Mouse (Mus musculus): ENCODE results near the gene Ankzf1. TPM values are rescaled to one million over a fixed set of nuclear protein-coding genes. Genes with fewer than 3 reads are reported as not detected.

Ankzf1 gene
- polyA plus RNA-seq, 1 experiment, result 39.1 TPM

- no peak for DNase-seq (ENCODE audit: low spot score)
These were observed 4.0 kb upstream of the Ankzf1 start for GRCm38 (mm10) chr1:75187914-75188483.

- no peak for DNase-seq (ENCODE audit: low spot score)
These were observed 1.4 kb upstream of the Ankzf1 start for GRCm38 (mm10) chr1:75190577-75190976.

DNA sequence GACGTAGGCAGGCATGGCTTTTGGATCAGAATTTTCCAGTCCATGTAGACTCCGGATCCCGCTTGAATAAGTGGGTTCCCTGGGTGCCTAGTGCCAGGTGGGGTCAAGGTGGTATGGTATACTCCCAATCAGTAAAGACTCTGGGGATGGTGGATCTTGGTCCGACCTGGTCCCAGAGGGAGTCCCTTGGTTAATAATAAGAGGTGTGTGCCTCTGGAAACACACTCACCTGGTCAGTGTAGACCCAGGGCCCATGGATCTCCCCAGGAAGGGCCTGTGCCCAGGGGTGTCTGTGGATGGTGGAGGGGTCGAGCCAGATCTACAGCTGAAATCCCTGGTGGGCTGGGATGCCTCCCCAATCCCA is 711 bp upstream of the Ankzf1 start:
- DNase-seq (ENCODE audit: low spot score), result no peak

GRCm38 (mm10) chr1:75192452-75192851 is 501 bp downstream of the Ankzf1 start:
- DNase-seq (ENCODE audit: low spot score), result no peak

- DNase-seq (ENCODE audit: low spot score), result no peak
These were observed 9.3 kb downstream of the Ankzf1 start for GRCm38 (mm10) chr1:75201236-75201635.

DNA sequence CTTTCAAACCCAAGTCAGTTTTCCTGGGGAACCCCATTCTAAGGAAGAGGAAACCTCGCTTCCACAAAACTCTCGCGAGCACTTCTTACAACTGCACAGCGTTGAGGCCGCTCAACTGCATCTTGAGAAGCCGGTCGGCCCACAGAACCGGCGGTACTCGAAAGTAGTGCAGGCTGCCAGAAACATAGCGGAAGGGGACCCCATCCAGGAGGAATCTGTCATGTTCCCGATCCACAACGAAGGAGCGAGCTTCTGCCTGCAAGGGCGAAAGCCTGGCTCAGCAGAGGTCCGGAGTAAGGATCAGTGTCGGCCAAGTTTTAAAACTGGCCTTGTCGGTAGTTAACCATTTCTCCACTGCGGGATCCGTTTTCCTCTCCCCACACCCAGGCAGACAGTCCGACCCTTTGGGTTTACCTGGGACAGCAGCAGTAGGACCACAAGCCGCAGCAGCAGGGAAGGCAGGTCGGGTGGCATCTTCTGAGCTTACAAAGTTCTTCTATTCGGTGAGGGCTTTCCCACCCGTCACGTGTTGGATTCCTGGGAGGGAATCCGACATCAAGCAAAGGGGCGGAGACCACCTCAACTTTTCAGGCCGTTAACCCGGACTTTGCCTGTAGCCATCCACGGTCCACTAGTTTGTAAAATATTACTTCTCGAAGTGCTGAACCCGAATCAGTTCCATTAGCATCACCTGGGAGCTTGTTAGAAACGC is 17.2 kb downstream of the Ankzf1 start:
- DNase-seq (ENCODE audit: low spot score), result no peak

DNA sequence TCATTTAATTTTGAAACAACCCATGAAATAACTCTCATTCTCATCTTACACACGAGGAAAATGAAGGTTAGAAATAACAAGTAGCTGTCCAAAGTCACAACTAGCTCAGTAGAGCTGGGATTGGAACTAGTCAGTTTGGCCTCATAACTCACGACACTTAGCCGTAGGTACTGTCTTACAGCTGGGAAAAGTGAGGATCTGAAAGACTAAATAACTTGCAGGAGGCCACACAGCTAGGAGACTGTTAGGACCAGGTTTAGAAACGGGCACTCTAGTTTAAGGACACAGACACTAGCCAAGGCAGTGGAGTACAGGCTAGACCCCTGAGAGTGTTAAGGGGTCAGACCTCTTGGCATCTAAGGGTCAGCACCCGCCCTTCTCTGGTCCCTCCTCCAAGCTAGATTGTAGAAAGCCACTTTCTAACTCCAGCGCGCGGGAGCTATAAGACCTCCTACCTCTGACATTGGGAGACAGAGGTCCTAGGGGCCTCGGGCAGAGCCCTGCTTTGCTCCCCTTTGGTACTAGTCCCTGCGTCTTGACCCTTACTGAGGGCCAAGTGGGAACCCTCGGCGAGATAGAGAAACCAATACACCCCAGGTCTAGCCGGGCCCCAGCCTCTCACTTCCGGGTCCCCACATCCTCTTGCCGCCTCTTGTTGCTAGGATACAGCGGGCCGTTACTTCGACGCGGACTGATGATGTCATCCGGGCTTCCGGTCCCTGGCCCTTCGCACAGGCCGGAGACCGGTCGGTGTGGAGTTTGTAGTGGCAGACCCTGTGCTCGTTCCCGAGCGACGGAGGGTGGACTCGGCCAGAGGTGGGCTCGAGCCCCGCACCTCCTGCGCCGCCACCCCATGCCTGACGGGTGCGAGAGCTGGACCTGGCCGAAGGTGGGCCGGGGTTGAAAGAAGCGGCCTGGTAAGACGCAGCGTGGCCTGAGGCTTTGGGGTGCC is 18.5 kb downstream of the Ankzf1 start, which contains the start of the genes Glb1l and Stk16:
Glb1l (minus strand) TSS at position 678 of the 952 bp plus-strand sequence.
Stk16 (plus strand) TSS at position 703 of the 952 bp plus-strand sequence.
- DNase-seq (ENCODE audit: low spot score), result peak; percentile 89

- DNase-seq (ENCODE audit: low spot score), result no peak
These were observed 19.3 kb downstream of the Ankzf1 start for GRCm38 (mm10) chr1:75211141-75211708.

DNA sequence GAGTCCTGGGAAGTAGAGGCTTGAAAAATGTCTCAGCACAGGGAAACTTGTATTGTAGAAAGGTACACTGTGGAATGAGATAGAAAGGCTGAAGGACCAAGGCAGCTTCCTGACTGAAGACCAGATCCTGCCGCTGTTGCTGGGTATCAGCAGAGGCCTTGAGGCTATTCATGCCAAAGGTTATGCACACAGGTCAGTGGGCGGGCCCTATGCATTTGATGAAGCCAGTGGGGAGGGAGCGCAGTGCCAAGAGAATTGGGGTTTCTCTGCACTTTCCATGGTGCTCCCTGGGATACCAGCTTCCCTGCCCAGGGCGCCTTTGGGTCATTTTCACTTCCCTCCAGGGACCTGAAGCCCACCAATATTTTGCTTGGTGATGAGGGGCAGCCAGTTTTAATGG is 20.6 kb downstream of the Ankzf1 start:
- DNase-seq (ENCODE audit: low spot score), result no peak

DNA sequence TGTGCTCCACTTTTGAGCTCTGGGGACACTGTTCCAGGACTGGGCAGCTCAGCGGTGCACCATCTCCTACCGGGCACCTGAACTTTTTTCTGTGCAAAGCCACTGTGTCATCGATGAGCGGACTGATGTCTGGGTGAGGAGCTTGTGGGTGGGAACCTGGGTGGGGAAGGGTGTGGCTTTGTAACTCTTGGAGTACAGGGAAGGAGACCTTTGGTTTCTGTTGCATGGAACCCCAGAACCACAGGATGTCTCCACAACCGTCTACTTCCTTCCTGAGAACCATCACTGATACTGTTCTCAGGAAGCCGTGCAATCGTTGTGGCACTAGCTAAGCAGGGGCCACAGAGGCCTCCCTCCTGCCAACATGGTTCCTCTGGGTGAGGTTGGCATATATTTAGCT is 21.1 kb downstream of the Ankzf1 start:
- DNase-seq (ENCODE audit: low spot score), result no peak

DNA sequence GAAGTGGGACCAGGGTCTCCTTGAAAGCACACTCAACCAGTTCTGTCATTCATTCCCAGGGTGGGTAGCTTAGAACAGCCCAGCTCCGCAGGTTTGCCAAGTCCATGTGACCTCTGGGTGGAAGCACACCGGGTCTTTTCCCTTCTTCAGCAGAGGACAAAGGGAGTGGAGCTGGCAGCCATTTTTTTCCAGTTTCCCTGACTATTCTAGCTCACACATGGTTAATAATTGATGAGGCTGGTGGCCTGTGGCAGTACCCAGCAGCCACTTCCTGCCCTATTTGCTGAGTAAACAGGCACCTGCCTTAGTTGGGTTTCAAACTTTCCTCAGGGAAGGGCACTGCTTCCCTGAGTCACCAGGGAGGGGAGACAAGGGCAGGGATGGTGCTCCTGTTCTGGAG is 22.5 kb downstream of the Ankzf1 start:
- no peak for DNase-seq (ENCODE audit: low spot score)

DNA sequence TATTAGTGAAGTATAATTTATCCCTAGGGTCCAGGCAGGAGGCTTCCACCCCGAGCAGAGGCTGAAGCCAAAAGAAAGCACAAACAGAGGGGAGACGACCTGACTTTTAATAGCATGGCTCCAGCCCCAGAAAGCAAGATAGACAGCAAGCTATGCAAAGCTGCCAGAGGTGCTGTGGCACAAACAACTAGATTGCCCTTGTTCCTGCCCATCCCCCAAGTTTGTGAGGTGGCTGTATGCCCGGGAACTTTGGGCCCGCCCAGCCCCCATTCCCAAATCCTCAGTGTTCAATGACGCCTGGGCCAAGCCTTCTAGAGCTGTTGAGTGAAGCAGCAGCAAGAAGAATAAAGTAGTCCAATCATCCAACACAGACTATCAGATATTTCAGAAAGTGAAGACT is 22.9 kb downstream of the Ankzf1 start:
- DNase-seq (ENCODE audit: low spot score), result no peak

DNA sequence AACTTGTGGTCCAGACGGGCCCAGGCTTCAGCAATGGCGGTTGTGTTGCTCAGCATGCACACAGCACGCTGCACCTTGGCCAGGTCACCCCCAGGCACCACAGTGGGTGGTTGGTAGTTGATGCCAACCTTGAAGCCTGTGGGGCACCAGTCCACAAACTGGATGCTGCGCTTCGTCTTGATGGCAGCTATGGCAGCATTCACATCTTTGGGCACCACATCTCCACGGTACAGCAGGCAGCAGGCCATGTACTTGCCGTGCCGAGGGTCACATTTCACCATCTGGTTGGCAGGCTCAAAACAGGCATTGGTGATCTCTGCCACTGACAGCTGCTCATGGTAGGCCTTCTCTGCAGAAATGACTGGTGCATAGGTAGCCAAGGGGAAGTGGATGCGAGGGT is 23.8 kb downstream of the Ankzf1 start:
- DNase-seq (ENCODE audit: low spot score), result no peak

- DNase-seq (ENCODE audit: low spot score), result no peak
These were observed 25.0 kb downstream of the Ankzf1 start for GRCm38 (mm10) chr1:75216797-75217585.

- DNase-seq (ENCODE audit: low spot score), result no peak
These were observed 25.9 kb downstream of the Ankzf1 start for GRCm38 (mm10) chr1:75217893-75218226.

DNA sequence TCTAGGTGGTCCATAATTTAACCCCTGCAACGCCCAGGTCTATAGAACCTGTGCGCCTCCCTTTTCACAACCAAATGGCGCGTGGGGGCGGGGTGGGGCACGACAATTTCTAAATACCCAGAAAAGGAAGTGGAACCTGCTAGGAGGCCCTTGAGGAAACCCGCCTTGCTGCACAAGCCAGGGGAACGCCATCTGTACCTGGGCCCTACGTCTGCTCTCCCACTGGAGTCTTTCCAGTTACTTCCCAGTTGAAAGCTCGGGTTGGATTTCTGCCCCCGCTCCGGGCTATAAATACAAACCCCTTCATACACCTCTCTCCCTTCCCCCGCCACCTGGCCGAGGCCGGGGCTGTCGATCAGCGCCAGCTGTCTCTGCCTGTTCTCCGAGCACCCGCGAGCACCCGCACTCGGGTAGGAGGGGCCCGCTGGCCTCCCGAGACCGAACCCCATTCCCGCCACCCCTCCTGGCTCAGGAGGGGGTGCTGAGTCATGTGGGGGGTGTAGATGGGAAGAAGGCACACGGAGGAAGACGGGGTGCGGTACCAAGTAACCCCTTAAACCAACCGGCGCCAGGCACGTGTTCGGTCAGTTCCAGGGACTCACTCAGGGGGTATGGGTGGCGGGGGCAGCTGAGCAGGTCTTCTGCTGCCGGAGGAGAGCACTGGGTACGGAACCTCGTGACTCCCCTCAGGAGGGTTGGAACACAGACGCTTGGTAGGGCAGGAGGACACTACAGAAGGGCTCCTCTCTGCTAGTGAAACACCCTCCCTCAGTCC is 26.5 kb downstream of the Ankzf1 start:
- peak; percentile 60 for DNase-seq (ENCODE audit: low spot score)

DNA sequence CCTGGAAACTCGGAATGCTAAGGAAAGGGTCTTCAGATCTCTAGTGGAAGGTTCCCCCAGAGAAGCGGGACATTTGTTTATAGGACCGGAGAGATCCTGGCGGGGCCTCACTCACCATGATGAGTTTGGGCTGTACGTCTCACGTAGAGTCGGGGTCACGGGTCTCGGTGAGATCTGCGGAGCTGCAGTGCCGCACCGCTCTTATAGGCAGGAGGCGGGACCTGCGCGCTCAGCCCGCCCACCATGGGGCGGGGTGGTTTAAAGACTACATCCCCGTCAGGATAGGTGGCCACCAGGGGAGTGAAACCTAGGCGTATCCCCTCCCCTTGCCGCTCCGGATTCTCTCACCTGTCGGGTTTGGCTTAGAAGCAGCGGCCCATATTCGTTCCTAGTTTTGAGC is 27.1 kb downstream of the Ankzf1 start:
- peak; percentile 87 for DNase-seq (ENCODE audit: low spot score)

- DNase-seq (ENCODE audit: low spot score), result no peak
These were observed 27.6 kb downstream of the Ankzf1 start, which contains the start of gene Tuba4a for GRCm38 (mm10) chr1:75219531-75219930. Gene Tuba4a, minus strand, starts transcription at chr1:75219865.

DNA sequence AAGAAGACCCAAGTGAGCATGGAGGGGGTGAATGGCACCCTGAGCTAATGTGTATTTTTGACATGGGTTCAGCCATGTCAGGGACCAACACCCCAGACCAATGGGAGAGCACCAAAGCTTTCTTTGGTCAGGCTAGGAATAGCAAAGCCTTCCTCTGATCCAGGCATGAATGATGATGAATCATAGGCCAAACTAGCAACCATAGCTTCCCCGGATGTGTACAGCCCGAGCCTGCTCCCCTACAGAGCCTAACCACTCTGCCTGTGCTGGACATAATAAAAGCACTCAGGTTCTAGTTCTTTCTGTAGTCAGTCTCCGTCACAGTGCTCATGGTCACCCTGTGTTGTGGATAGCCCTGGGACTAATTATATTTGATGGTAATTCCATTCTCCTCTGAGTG is 29.6 kb downstream of the Ankzf1 start:
- DNase-seq (ENCODE audit: low spot score), result no peak

DNA sequence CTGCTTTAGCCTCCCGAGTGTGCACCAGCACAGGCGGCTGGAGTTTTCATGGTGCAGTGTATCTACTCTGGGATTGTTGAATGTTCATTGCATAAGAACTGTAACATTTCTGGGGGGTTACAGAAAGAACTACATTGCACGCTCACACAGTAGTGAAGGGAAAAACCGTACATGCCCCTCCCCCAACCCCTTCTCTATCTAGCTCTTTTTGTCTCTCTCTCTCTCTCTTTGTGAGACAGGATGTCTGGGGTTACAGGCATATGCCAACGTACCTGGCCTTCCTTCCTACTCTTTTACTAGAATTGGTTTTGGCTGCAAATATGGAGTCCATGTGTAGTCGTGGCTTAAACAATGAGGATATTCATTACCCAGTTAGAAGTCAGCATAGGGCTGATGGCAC is 31.0 kb downstream of the Ankzf1 start:
- no peak for DNase-seq (ENCODE audit: low spot score)

GRCm38 (mm10) chr1:75223532-75223931 is 31.6 kb downstream of the Ankzf1 start:
- no peak for DNase-seq (ENCODE audit: low spot score)
